Mouse (Mus musculus): ENCODE results near the gene Eogt.

- TF ChIP-seq CTCF (IDR thresholded peaks at IDR 0.05; ENCODE audit: low read depth, low read length) (no peak), POLR2A (IDR thresholded peaks at IDR 0.05; ENCODE audit: extremely low read depth, insufficient read depth, low read length) (no peak)
Measured at GRCm38 (mm10) chr6:97106106-97106505, 42.9 kb downstream of the Eogt start.

All from liver, adult 2 months (tissue).